Mouse (Mus musculus): ENCODE results near the gene Cep57. TPM values are rescaled to one million over a fixed set of nuclear protein-coding genes. Genes with fewer than 3 reads are reported as not detected.
"Not testable (repeated sequence)": the region's sequence is repeated elsewhere in the genome, so short reads cannot be mapped to it uniquely, and the experiment has no call there.

The Cep57 gene
- total RNA-seq, 2 experiments from 2014 or later: 19.2 to 19.3 TPM

DNA sequence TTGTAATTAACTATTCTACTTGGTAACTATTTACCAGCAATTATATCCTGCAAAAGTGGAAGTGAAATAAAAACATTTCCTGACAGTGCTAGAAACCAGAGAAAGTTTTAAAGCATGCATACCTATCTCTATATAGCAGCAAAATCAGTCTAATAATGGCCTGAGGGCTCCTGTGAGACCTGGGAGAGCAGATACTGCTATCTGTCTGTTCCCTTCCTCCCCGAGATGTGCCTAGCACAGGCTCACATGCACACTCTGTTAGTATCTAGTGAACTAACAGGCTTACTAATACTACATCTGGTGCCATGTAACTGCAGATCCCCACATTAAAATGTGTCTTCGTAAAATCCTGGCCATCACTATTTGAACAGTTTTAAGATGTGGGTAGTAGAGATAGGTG lies 32.2 kb downstream of the Cep57 start:
- DNase-seq (ENCODE audit: low spot score in 2 of 2): no peak

DNA sequence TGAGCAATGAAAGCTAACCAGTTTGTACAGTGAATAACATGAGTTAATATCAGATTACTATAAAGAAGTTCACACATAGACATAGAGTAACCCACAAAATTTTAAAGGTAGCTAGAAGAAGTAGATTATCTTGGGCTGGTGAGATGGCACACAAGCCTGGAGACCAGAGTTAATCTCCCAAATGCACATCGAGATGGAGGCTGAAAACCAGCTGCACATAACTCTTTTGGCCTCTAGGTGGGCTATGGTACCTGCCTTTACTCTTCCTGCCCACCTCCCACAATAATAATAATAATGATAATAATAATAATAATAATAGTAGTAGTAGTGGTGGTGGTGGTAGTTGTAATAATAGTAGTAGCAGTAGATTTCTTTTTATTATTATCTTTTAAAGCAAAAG lies 32.6 kb downstream of the Cep57 start:
- no peak for DNase-seq (ENCODE audit: low spot score in 2 of 2)

DNA sequence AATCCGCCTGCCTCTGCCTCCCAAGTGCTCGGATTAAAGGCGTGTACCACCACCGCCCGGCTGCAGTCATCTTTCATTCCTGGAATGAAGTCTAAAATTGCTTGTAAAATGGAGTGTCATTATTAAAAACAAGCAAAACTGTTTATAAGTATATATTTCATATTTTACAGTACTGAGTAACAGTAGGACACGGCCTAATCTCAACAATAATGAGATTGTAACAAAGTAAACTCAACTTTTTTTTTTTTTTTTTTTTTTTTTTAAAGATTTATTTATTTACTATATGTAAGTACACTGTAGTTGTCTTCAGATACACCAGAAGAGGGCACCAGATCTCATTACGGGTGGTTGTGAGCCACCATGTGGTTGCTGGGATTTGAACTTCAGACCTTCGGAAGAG lies 36.0 kb downstream of the Cep57 start:
- not testable (repeated sequence) for DNase-seq (ENCODE audit: low spot score in 2 of 2)

DNA sequence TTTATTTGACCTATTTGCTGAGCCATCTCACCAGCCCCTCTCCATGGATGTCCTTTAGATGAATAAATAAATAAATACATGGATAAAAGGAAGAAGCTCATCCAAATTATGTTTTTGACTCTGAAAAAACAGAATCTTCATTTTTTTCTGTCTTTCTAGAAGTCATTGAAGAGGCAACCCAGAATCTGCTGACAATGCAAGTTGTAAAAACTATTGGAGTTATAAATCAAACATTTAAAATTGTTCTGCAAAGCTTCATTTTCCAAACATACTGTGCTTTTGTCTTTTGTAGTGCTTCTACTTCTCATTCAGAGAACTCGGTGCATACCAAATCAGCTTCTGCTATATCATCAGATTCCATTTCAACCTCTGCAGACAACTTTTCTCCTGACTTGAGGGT lies 44.9 kb downstream of the Cep57 start:
- DNase-seq (ENCODE audit: low spot score in 2 of 2): no peak

DNA sequence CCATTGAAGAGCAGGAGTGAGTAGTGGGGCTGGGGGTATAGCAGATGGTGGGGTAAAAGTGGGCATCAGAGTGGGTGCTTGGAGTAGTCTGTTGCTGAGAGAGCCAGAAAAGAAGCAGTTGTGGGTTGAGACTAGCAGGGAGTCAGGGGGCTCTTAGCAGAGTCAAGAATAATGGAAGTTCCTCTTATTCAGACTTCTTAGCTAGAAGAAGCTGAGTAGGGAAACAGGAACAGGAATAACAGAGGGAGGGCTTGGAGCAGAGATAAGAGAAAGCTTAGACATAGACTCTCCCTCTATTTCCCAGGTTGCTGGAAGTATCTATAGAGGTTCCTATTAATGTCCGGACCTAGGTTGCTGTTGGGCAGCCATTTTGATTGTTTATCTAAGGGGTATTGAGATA lies 52.2 kb downstream of the Cep57 start:
- DNase-seq (ENCODE audit: low spot score in 2 of 2): no peak

DNA sequence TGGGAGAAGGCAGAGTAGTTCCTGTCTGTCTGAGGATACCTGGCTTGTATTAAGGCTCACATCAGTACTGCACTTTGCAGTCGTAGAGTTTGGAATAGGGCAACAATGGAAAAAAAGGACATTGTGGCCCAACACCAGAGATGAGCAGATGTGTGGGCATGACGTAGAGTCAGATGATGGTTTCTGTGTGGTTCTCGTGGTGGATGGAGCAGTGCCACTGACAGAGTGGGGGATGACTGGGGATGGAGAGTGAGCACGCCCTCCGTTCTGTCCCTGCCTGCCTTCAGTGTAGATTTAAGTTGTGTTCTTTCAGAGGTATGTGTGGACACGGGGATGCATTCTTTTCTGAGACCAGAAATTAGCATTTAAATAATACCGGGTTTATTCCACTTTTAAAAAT lies 60.3 kb downstream of the Cep57 start:
- no peak for DNase-seq (ENCODE audit: low spot score in 2 of 2)

DNA sequence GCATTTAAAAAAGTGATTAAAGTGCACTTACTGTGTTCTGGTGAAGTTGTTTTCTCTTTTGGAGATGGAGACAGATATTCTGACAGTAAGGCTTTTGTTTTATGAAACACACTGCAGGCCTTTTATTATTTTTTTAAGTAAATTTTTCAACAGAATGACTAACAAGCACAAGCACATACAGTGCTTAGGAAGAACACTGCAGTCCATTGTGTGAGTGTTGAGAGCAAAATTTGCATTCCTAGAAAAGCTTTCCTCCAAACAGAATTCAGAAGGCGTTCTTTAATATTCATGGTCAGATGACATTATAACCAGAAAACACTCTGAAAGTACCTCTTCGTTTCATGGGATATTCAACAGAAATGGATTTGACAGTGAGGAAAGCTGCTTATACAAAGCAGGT lies 61.3 kb downstream of the Cep57 start:
- no peak for DNase-seq (ENCODE audit: low spot score in 2 of 2)

DNA sequence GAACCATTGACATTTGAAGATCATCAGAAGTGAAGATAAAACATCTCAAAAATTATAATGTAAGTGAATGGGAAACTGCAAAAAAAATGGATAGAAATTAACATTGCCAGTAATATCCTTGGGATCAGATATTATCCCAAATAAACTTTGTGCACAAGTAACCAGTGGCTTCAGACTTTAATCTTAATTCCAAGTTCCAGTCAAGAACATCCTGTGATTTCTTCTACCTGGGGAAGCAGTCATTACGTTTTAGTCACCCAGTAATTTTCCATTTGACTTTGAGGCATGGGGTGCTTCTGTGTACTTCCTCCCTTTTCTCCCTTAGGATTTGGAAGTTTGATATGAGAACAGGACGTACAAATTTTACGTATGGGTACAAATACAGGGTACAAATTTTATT lies 66.5 kb downstream of the Cep57 start:
- no peak for DNase-seq (ENCODE audit: low spot score in 2 of 2)

Other genes with a start within 250 kb of the Cep57 start
- gene Mtmr2, start 78.7 kb downstream of the Cep57 start, total RNA-seq (2021): 10 to 100 TPM; 42.3 to 48.5 TPM
- gene Fam76b, start 609 bp upstream of the Cep57 start, total RNA-seq (2021): 10 to 100 TPM; 27.2 to 28.7 TPM

Measured in layer of hippocampus, postnatal 10 days (tissue).